Mouse (Mus musculus) embryonic facial prominence, embryonic 12.5 days (tissue): ENCODE measurements around the gene Cenps. TPM values are rescaled to one million over a fixed set of nuclear protein-coding genes. Genes with fewer than 3 reads are reported as not detected.
"Not testable (repeated sequence)": the region's sequence is repeated elsewhere in the genome, so short reads cannot be mapped to it uniquely, and the experiment has no call there.

Experiments
- ATAC-seq: fragments of 200-750 bp; cut with Nextera tagmentation; 2 replicates; pipeline ENCODE4 v1.8.0; 2017; ENCODE audit not compliant: insufficient number of reproducible peaks, insufficient read depth, low FRiP score, low TSS enrichment
- H3K27ac ChIP-seq: fragments of 300-500 bp; sonication (generic); 2 replicates; pipeline ENCODE4 v1.5.1; 2016; ENCODE audit warnings: mild to moderate bottlenecking
- H3K27me3 ChIP-seq: fragments of 300-500 bp; sonication (generic); 2 replicates; pipeline ENCODE4 v1.6.1; 2016; ENCODE audit warnings: mild to moderate bottlenecking, moderate library complexity
- H3K36me3 ChIP-seq: fragments of 300-500 bp; sonication (generic); 2 replicates; pipeline ENCODE4 v1.6.1; 2016; ENCODE audit warnings: mild to moderate bottlenecking
- H3K4me1 ChIP-seq: fragments of 300-500 bp; sonication (generic); 2 replicates; pipeline ENCODE4 v1.6.1; 2016
- H3K4me2 ChIP-seq: fragments of 300-500 bp; sonication (generic); replicated peaks from 2 replicates; pipeline ENCODE4 v1.6.1; 2016; ENCODE audit warnings: mild to moderate bottlenecking, moderate library complexity
- H3K4me3 ChIP-seq: fragments of 300-500 bp; sonication (generic); 2 replicates; pipeline ENCODE4 v1.5.1; 2016; ENCODE audit warnings: mild to moderate bottlenecking
- H3K9ac ChIP-seq: fragments of 300-500 bp; sonication (generic); 2 replicates; pipeline ENCODE4 v1.6.1; 2016; ENCODE audit warnings: mild to moderate bottlenecking, moderate library complexity
- H3K9me3 ChIP-seq: fragments of 300-500 bp; sonication (generic); 2 replicates; pipeline ENCODE4 v1.6.1; 2016; ENCODE audit warnings: mild to moderate bottlenecking, moderate library complexity
- WGBS: fragments of 180-500 bp; shearing (Covaris S2); methylation state at CpG from one replicate; pipeline ENCODE4 v1.1.7; 2016; 5-methylcytosine and 5-hydroxymethylcytosine counted together
- polyA plus RNA-seq: library from polyadenylated mRNA; unstranded; fragments of >200 nt; fragmentation: Nextera tagmentation; extraction: Ambion mirVana; gene quantifications from 2 replicates; pipeline ENCODE4 v1.2.1, GENCODE M21; 2016

Gene Cenps
- polyA plus RNA-seq, 1 experiment from 2014 or later = 47.1 TPM

GRCm38 (mm10) chr4:149170394-149170931, 33.0 kb upstream of the Cenps start:
- no peak for ATAC-seq
- no peaks in the 10 kb centered on the region for H3K36me3 ChIP-seq
- no peak overlapping the region for H3K4me3 ChIP-seq
- H3K27me3 ChIP-seq = no peaks in the 10 kb centered on the region
- H3K4me2 ChIP-seq = no peak overlapping the region
- no peak overlapping the region for H3K9ac ChIP-seq
- no peak overlapping the region for H3K27ac ChIP-seq
- peaks cover 8% of the 10 kb centered on the region for H3K4me1 ChIP-seq
- WGBS = 55% methylated on average over 7 of the region's 7 CpGs
- no peaks in the 10 kb centered on the region for H3K9me3 ChIP-seq

- H3K9ac ChIP-seq, H3K27me3 ChIP-seq, ATAC-seq, H3K9me3 ChIP-seq, H3K4me3 ChIP-seq, H3K36me3 ChIP-seq, H3K27ac ChIP-seq, H3K4me2 ChIP-seq: not testable (repeated sequence)
- peaks cover 12% of the 10 kb centered on the region for H3K4me1 ChIP-seq
- WGBS = 78% methylated on average over 7 of the region's 8 CpGs
Observed at GRCm38 (mm10) chr4:149169926-149170325, 32.5 kb upstream of the Cenps start.

GRCm38 (mm10) chr4:149168016-149168415, 30.6 kb upstream of the Cenps start:
- H3K4me2 ChIP-seq = no peak overlapping the region
- 81% methylated on average over 2 of the region's 2 CpGs for WGBS
- no peak overlapping the region for H3K27ac ChIP-seq
- no peak for ATAC-seq
- H3K9me3 ChIP-seq = no peaks in the 10 kb centered on the region
- no peak overlapping the region for H3K4me3 ChIP-seq
- no peaks in the 10 kb centered on the region for H3K27me3 ChIP-seq
- peaks cover 11% of the 10 kb centered on the region; the same call in 1 of the 2 replicates for H3K36me3 ChIP-seq
- H3K9ac ChIP-seq = no peak overlapping the region
- peaks cover 12% of the 10 kb centered on the region for H3K4me1 ChIP-seq

- Histone ChIP-seq H3K4me2 (peak overlapping the region; percentile 84), H3K27ac (peak overlapping the region; percentile 83), H3K4me1 (peaks cover 7% of the 10 kb centered on the region), H3K9me3 (no peaks in the 10 kb centered on the region), H3K4me3 (peak overlapping the region; percentile 98), H3K27me3 (no peaks in the 10 kb centered on the region), H3K9ac (peak overlapping the region; percentile 62), H3K36me3 (peaks cover 17% of the 10 kb centered on the region; the same call in 1 of the 2 replicates)
- 2% methylated on average over 27 of the region's 27 CpGs for WGBS
- peak; percentile 29; the same call in 1 of the 2 replicates for ATAC-seq
Observed at GRCm38 (mm10) chr4:149166957-149167611, 29.7 kb upstream of the Cenps start.

- no peaks in the 10 kb centered on the region for H3K27me3 ChIP-seq
- H3K4me2 ChIP-seq = peak within 1 kb of the TSS; percentile 84
- H3K4me1 ChIP-seq = peaks cover 7% of the 10 kb centered on the region
- H3K9me3 ChIP-seq = no peaks in the 10 kb centered on the region
- peak within 1 kb of the TSS; percentile 98 for H3K4me3 ChIP-seq
- WGBS = under 1% methylated on average over 59 of the region's 59 CpGs
- ATAC-seq = peak; percentile 97
- peak within 1 kb of the TSS; percentile 83 for H3K27ac ChIP-seq
- H3K9ac ChIP-seq = peak within 1 kb of the TSS; percentile 93
- H3K36me3 ChIP-seq = peaks cover 23% of the 10 kb centered on the region
Observed at GRCm38 (mm10) chr4:149166215-149166946, 29.0 kb upstream of the Cenps start, which contains the start of gene Pgd. TSS of gene Pgd (minus strand) at chr4:149166771.

- ATAC-seq = no peak
- Histone ChIP-seq H3K9ac (0 out of 2 replicates have a peak overlapping the region, but pooled peaks have one; percentile 4), H3K27me3 (no peaks in the 10 kb centered on the region), H3K4me1 (peaks cover 7% of the 10 kb centered on the region), H3K36me3 (peaks cover 44% of the 10 kb centered on the region), H3K9me3 (no peaks in the 10 kb centered on the region), H3K4me2 (no peak overlapping the region), H3K27ac (no peak overlapping the region), H3K4me3 (no peak overlapping the region)
- 63% methylated on average over 5 of the region's 5 CpGs for WGBS
Observed at GRCm38 (mm10) chr4:149164150-149164549, 26.7 kb upstream of the Cenps start.

GRCm38 (mm10) chr4:149163196-149163595, 25.8 kb upstream of the Cenps start:
- H3K36me3 ChIP-seq = peaks cover 54% of the 10 kb centered on the region
- H3K27ac ChIP-seq = no peak overlapping the region
- H3K9me3 ChIP-seq = no peaks in the 10 kb centered on the region
- no peaks in the 10 kb centered on the region for H3K27me3 ChIP-seq
- H3K4me3 ChIP-seq = no peak overlapping the region
- no peak for ATAC-seq
- WGBS = 42% methylated on average over 1 of the region's 1 CpGs
- H3K4me2 ChIP-seq = no peak overlapping the region
- H3K4me1 ChIP-seq = peaks cover 7% of the 10 kb centered on the region
- H3K9ac ChIP-seq = no peak overlapping the region

- ATAC-seq = no peak
- WGBS = 93% methylated on average over 6 of the region's 6 CpGs
Observed at GRCm38 (mm10) chr4:149161166-149161565, 23.7 kb upstream of the Cenps start.

GRCm38 (mm10) chr4:149159891-149160290, 22.5 kb upstream of the Cenps start:
- H3K36me3 ChIP-seq = peaks cover 87% of the 10 kb centered on the region
- ATAC-seq = no peak
- no peaks in the 10 kb centered on the region for H3K9me3 ChIP-seq
- H3K4me3 ChIP-seq = no peak overlapping the region
- H3K4me1 ChIP-seq = no peaks in the 10 kb centered on the region
- no peak overlapping the region for H3K9ac ChIP-seq
- WGBS = 89% methylated on average over 13 of the region's 13 CpGs
- no peak overlapping the region for H3K4me2 ChIP-seq
- no peaks in the 10 kb centered on the region for H3K27me3 ChIP-seq
- H3K27ac ChIP-seq = no peak overlapping the region

More at GRCm38 (mm10) chr4:149161166-149161565, 23.7 kb upstream of the Cenps start:
- Histone ChIP-seq H3K27ac (no peak overlapping the region), H3K4me1 (peaks cover 7% of the 10 kb centered on the region), H3K9me3 (no peaks in the 10 kb centered on the region), H3K4me2 (no peak overlapping the region), H3K9ac (no peak overlapping the region), H3K4me3 (no peak overlapping the region), H3K36me3 (peaks cover 74% of the 10 kb centered on the region), H3K27me3 (no peaks in the 10 kb centered on the region)

- no peak overlapping the region for H3K9ac ChIP-seq
- H3K27ac ChIP-seq = no peak overlapping the region
- no peaks in the 10 kb centered on the region for H3K4me1 ChIP-seq
- peaks cover 90% of the 10 kb centered on the region for H3K36me3 ChIP-seq
- no peak for ATAC-seq
- no peaks in the 10 kb centered on the region for H3K27me3 ChIP-seq
- no peaks in the 10 kb centered on the region for H3K9me3 ChIP-seq
- 84% methylated on average over 2 of the region's 2 CpGs for WGBS
- H3K4me2 ChIP-seq = no peak overlapping the region
- H3K4me3 ChIP-seq = no peak overlapping the region
Observed at GRCm38 (mm10) chr4:149159203-149159602, 21.8 kb upstream of the Cenps start.

- H3K36me3 ChIP-seq = peaks cover 98% of the 10 kb centered on the region
- no peaks in the 10 kb centered on the region for H3K9me3 ChIP-seq
- H3K4me1 ChIP-seq = no peaks in the 10 kb centered on the region
- H3K27ac ChIP-seq = no peak overlapping the region
- H3K4me3 ChIP-seq = no peak overlapping the region
- no peak overlapping the region for H3K4me2 ChIP-seq
- WGBS = 93% methylated on average over 8 of the region's 8 CpGs
- no peaks in the 10 kb centered on the region for H3K27me3 ChIP-seq
- ATAC-seq = no peak
- no peak overlapping the region for H3K9ac ChIP-seq
Observed at GRCm38 (mm10) chr4:149157415-149157973, 20.1 kb upstream of the Cenps start.
